Mouse (Mus musculus) lung, embryonic 16.5 days (tissue): ENCODE data around the gene Lmo2. TPM values are rescaled to one million over a fixed set of nuclear protein-coding genes. Genes with fewer than 3 reads are reported as not detected.
"Not testable (repeated sequence)": the region's sequence is repeated elsewhere in the genome, so short reads cannot be mapped to it uniquely, and the experiment has no call there.

Experiments
- ATAC-seq: fragments of 200-750 bp; cut with Nextera tagmentation; 2 replicates; pipeline ENCODE4 v1.8.0; 2017; ENCODE audit warnings: low read depth, mild to moderate bottlenecking, moderate library complexity
- H3K27ac ChIP-seq: fragments of 300-500 bp; sonication (generic); 2 replicates; pipeline ENCODE4 v1.5.1; 2014; ENCODE audit warnings: mild to moderate bottlenecking, control low read depth, low read length
- H3K27me3 ChIP-seq: fragments of 300-500 bp; sonication (generic); 2 replicates; pipeline ENCODE4 v1.6.1; 2014; ENCODE audit warnings: low read depth, low read length, mixed read lengths; ENCODE audit not compliant: control insufficient read depth, insufficient read depth
- H3K36me3 ChIP-seq: fragments of 300-500 bp; sonication (generic); 2 replicates; pipeline ENCODE4 v1.6.1; 2014; ENCODE audit warnings: low read length; ENCODE audit not compliant: control insufficient read depth, insufficient read depth
- H3K4me1 ChIP-seq: fragments of 300-500 bp; sonication (generic); replicated peaks from 2 replicates; pipeline ENCODE4 v1.6.1; 2014; ENCODE audit warnings: low read length, mixed read lengths; ENCODE audit not compliant: control insufficient read depth, insufficient read depth
- H3K4me2 ChIP-seq: fragments of 300-500 bp; sonication (generic); 2 replicates; pipeline ENCODE4 v1.6.1; 2014; ENCODE audit warnings: low read depth, low read length, control low read depth
- H3K4me3 ChIP-seq: fragments of 300-500 bp; sonication (generic); 2 replicates; pipeline ENCODE4 v1.5.1; 2014; ENCODE audit warnings: mild to moderate bottlenecking, low read length, control low read depth
- H3K9ac ChIP-seq: fragments of 300-500 bp; sonication (generic); 2 replicates; pipeline ENCODE4 v1.6.1; 2014; ENCODE audit warnings: low read length, control low read depth
- H3K9me3 ChIP-seq: fragments of 300-500 bp; sonication (generic); 2 replicates; pipeline ENCODE4 v1.6.1; 2016; ENCODE audit warnings: low read length; ENCODE audit not compliant: control insufficient read depth
- WGBS: fragments of 180-500 bp; shearing (Covaris S2); extraction: QIAGEN DNeasy Blood & Tissue Kit; methylation state at CpG from one replicate; pipeline ENCODE4 v1.1.7; 2014; 5-methylcytosine and 5-hydroxymethylcytosine counted together
- polyA plus RNA-seq: library from polyadenylated mRNA; unstranded; fragments of >200 nt; fragmentation: Nextera tagmentation; extraction: Ambion mirVana; gene quantifications from 2 replicates; pipeline ENCODE4 v1.2.1, GENCODE M21; 2015

The Lmo2 gene
- polyA plus RNA-seq, 1 experiment from 2014 or later: 31.6 TPM

DNA sequence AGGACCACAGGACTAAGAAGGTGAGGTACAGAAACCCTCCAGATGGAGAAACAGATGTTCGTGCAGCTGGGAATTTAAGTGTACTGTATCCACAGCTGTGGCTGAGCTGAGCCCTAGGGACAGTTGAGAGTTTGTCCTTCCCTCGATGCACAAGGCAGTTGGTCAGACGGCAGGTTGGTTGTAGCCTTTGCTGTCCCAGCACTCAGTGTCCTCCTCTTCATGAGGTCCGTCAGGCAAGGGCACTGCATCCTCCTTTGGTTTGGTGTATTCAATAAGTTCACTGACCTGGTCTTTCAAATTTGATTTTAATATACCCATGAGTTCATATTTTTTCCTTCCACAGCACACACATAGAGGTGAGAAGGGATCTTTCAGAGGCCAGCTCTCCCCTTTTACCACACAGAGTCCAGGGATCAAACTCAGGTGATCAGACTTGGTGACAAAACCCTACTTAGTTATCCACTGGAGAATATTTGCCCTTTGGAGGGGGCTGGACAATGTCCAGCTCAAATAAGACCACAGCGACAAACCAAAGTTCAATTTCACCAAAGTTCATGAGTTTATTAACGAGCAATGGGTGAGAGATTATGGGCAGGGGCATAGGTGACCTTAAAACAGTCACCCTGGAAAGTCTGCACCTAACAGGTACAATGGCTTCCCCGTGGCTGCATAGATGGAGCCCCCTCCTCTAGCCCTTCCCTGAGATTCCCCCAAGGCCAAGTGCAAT is 50.2 kb downstream of the Lmo2 start:
- WGBS: 75% methylated on average over 7 of the region's 7 CpGs
- H3K4me3 ChIP-seq: no peak overlapping the region
- H3K4me2 ChIP-seq: no peak overlapping the region
- no peaks in the 10 kb centered on the region for H3K9me3 ChIP-seq
- no peak overlapping the region for H3K27ac ChIP-seq
- H3K4me1 ChIP-seq: no peaks in the 10 kb centered on the region
- H3K27me3 ChIP-seq: no peaks in the 10 kb centered on the region
- no peaks in the 10 kb centered on the region for H3K36me3 ChIP-seq
- no peak for ATAC-seq
- H3K9ac ChIP-seq: no peak overlapping the region

DNA sequence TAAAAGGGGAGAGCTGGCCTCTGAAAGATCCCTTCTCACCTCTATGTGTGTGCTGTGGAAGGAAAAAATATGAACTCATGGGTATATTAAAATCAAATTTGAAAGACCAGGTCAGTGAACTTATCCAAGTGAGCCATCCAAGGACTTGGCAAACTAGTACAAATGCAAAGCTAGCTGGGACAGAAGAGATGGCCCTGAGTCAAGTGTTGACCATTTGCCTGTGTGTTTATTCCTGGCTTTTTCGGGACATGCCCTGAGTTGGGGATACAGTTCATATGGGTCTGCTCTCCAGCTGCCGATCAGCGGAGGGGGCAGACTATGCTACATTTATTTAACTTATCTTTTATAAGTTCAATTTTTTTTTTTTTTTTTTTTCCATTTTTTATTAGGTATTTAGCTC is 51.1 kb downstream of the Lmo2 start:
- H3K27ac ChIP-seq, H3K9ac ChIP-seq, ATAC-seq, H3K36me3 ChIP-seq, H3K27me3 ChIP-seq, H3K4me1 ChIP-seq, H3K4me3 ChIP-seq, H3K9me3 ChIP-seq, H3K4me2 ChIP-seq: not testable (repeated sequence)
- WGBS: 90% methylated on average over 3 of the region's 3 CpGs

GRCm38 (mm10) chr2:104023096-104023495 is 65.3 kb downstream of the Lmo2 start:
- Histone ChIP-seq H3K36me3 (no peaks in the 10 kb centered on the region), H3K4me3 (no peak overlapping the region), H3K4me1 (peaks cover 4% of the 10 kb centered on the region), H3K4me2 (no peak overlapping the region), H3K9ac (no peak overlapping the region), H3K27me3 (no peaks in the 10 kb centered on the region), H3K9me3 (no peaks in the 10 kb centered on the region), H3K27ac (no peak overlapping the region)
- ATAC-seq: no peak
- 76% methylated on average over 7 of the region's 7 CpGs for WGBS

- no peak overlapping the region for H3K4me3 ChIP-seq
- H3K27ac ChIP-seq: no peak overlapping the region
- 84% methylated on average over 4 of the region's 4 CpGs for WGBS
- no peak for ATAC-seq
- peaks cover 15% of the 10 kb centered on the region for H3K4me1 ChIP-seq
- no peaks in the 10 kb centered on the region for H3K9me3 ChIP-seq
- no peak overlapping the region for H3K9ac ChIP-seq
- H3K36me3 ChIP-seq: no peaks in the 10 kb centered on the region
- no peak overlapping the region for H3K4me2 ChIP-seq
- no peaks in the 10 kb centered on the region for H3K27me3 ChIP-seq
Measured at GRCm38 (mm10) chr2:104024656-104025055, 66.9 kb downstream of the Lmo2 start.

DNA sequence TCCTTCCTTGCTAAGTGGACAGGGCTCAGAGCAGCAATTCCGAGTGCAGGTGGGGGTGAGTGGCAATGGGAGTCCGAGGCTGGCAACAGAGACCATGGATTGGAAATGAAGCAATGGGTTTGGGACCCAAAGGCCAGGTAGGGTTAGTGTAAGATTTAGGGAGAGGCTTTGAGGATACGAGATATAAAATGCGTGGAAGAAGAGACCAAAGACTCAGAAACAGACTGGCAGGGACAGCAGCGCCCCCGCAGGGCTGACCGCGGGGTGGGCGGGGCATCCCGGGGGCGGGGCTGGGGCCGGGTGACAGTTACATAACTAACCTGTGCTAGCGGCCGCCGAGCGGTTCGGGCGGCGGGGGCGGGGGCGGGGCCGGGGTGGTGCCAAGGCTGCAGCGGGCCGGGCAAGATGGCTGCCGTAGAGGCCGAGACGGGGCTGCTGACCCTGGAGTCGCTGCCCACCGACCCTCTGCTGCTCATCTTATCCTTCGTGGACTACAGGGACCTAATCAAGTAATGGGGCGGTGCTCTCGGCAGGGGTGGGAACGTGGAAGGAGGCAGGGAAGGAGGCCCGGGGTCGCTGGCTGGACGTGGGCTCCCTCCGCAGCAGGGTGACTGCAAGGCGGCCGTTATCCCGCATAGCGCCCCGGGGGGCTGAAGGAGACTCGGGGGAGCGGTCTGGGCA is 69.8 kb downstream of the Lmo2 start, which contains the start of gene Fbxo3:
TSS of gene Fbxo3 (plus strand) at position 264 of the 681 bp plus-strand sequence.
- H3K4me2 ChIP-seq: peak within 1 kb of the TSS; percentile 80
- H3K9me3 ChIP-seq: no peaks in the 10 kb centered on the region
- ATAC-seq: peak; percentile 98
- peak within 1 kb of the TSS; percentile 82 for H3K4me3 ChIP-seq
- H3K4me1 ChIP-seq: peaks cover 18% of the 10 kb centered on the region
- H3K9ac ChIP-seq: peak within 1 kb of the TSS; percentile 99
- H3K36me3 ChIP-seq: no peaks in the 10 kb centered on the region
- under 1% methylated on average over 32 of the region's 44 CpGs for WGBS
- H3K27me3 ChIP-seq: no peaks in the 10 kb centered on the region
- H3K27ac ChIP-seq: peak within 1 kb of the TSS; percentile 63

GRCm38 (mm10) chr2:104028139-104028723 is 70.4 kb downstream of the Lmo2 start, which contains the start of gene 4931422A03Rik:
4931422A03Rik (minus strand) TSS chr2:104028361.
- Histone ChIP-seq H3K4me1 (peaks cover 18% of the 10 kb centered on the region), H3K4me2 (peak within 1 kb of the TSS; percentile 80), H3K4me3 (peak within 1 kb of the TSS; percentile 82), H3K36me3 (no peaks in the 10 kb centered on the region), H3K9ac (peak within 1 kb of the TSS; percentile 99), H3K9me3 (no peaks in the 10 kb centered on the region), H3K27ac (peak within 1 kb of the TSS; percentile 63), H3K27me3 (no peaks in the 10 kb centered on the region)
- peak; percentile 69 for ATAC-seq
- 0% methylated on average over 32 of the region's 32 CpGs for WGBS

GRCm38 (mm10) chr2:104029074-104029473 is 71.3 kb downstream of the Lmo2 start:
- H3K4me2 ChIP-seq: peak overlapping the region; percentile 80
- H3K9me3 ChIP-seq: no peaks in the 10 kb centered on the region
- H3K27me3 ChIP-seq: no peaks in the 10 kb centered on the region
- peaks cover 4% of the 10 kb centered on the region for H3K36me3 ChIP-seq
- peaks cover 18% of the 10 kb centered on the region for H3K4me1 ChIP-seq
- no peak overlapping the region; the same call in 1 of the 2 replicates for H3K9ac ChIP-seq
- peak overlapping the region; percentile 82 for H3K4me3 ChIP-seq
- 53% methylated on average over 2 of the region's 2 CpGs for WGBS
- no peak overlapping the region for H3K27ac ChIP-seq
- no peak for ATAC-seq

DNA sequence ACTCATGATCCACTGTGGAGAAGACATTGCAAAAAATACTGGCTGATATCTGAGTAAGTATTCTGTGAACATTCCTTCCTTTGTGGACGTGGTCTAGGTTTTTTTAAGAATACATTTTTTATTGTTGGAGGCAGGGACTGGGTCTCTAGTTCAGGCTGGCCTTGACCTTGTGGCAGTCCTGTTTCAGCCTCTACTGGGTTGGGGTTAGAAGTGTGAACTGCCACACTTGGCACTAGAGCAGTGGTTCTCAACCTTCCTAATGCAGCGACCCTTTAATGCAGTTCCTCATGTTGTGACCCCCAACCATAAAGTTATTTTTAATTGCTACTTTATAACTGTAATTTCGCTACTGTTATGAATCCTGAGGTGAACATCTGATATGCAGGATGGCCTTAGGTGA is 72.6 kb downstream of the Lmo2 start:
- Histone ChIP-seq H3K27ac (no peak overlapping the region), H3K4me2 (no peak overlapping the region), H3K27me3 (no peaks in the 10 kb centered on the region), H3K36me3 (peaks cover 7% of the 10 kb centered on the region), H3K9ac (no peak overlapping the region), H3K4me3 (no peak overlapping the region), H3K9me3 (no peaks in the 10 kb centered on the region), H3K4me1 (peaks cover 18% of the 10 kb centered on the region)
- 78% methylated on average over 3 of the region's 3 CpGs for WGBS
- no peak for ATAC-seq
